Mouse (Mus musculus) liver, adult 10 weeks (tissue): Measurements from ENCODE around the gene Smpdl3b. TPM values are rescaled to one million over a fixed set of nuclear protein-coding genes. Genes with fewer than 3 reads are reported as not detected.

Experiments used
- polyA plus RNA-seq: library from polyadenylated mRNA; stranded (reverse); fragments of 350-450 nt; fragmentation: Illumina TruSeq; extraction: RNeasy Lipid Tissue Mini Kit (QIAGEN cat#74804); gene quantifications from one replicate; pipeline ENCODE4 v1.2.3, GENCODE M21; 2014; ENCODE audit warnings: low read depth, low replicate concordance

Gene Smpdl3b
- polyA plus RNA-seq: not detected

DNA sequence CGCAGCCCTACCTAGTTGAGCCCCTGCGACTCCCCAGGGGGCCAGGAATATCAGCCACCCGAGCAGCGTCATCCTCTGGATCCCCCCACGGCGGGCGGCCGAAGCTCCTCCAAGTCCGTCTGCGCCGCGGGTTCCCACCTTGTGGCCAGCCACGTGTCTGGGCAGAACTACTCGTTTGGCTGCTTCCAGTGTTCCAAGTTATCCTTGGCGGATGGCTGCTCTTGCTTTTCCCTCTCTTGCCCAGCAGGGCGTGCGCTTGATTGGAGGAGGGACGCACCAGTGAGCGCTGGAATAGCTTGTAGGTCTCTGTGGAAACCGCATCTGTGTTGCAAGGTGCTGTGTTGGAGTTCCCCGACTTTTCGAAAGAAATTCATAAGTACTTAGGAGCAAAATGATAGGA is at the start of gene Smpdl3b:
TSS of gene Smpdl3b (minus strand) at position 279 of the 400 bp plus-strand sequence.

DNA sequence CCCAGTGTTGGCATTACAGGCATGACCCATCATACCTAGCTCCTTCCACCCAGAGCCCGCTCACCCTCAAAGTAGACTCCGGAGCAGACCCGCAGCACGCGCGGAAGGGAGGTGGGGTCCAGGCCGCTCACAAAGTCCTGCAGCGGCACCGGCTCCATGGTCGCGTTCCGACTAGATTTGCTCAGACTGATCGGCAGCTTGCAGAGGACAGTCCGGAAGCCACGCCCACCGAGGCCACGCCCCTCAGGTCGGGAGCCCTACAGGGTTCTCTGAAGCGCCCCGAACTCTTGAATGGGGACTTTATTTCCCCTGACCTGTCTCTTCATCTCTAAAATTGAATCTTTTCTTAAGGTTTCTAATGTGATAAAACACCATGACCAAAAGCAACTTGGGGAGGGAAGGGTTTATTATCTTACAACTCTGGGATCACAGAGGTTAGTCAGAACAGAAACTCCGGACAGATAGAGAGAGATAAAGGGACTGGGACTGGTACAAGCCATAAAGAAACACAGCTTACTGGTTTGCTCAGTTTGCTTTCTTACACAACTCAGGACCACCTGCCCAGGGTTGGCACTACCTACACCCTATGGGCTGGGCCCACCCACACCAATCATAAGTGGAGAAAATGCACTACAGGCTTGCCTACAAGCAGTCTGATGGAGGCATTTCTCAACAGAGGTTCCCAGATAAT is 39.3 kb upstream of the Smpdl3b start, which contains the start of gene Themis2:
TSS of gene Themis2 (minus strand) at position 192 of the 691 bp plus-strand sequence.

GRCm38 (mm10) chr4:132767914-132768876 is 11.1 kb upstream of the Smpdl3b start, which contains the start of gene Rpa2:
Rpa2 (plus strand) TSS chr4:132768332.

DNA sequence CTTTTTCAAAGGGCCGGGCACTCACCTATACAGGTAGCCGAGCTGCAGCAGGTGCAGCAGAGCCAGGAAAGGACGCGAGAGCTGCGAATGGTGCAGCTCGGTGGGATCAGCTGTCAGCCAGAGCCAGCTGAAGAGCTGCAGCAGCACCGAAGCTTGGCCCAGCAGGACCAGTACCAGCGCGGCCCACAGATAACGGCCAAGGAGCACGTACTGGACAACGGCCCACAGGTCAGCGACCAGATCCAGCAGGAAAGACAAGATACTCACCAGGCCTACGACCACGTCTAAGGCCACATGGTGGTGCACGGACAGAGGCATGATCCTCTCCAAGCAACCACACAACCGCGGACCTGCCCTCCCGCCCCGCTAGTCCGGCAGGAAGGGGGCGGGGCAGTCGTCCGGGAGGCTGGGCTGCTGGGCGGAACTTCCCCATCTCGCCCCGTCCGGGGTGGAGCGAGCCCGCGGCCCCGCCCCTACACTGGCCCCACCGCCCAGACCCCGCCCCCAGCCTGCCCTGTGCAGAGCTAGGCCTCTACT is 24.8 kb downstream of the Smpdl3b start, which contains the start of gene Xkr8:
TSS of gene Xkr8 (minus strand) at position 399 of the 537 bp plus-strand sequence.

Other genes starting within 250 kb of the Smpdl3b start
- gene Sesn2, start 246.8 kb downstream of the Smpdl3b start, polyA plus RNA-seq: 0.58 TPM
- 61.3 TPM for gene Atpif1, start 223.6 kb downstream of the Smpdl3b start, polyA plus RNA-seq
- gene Dnajc8, start 221.7 kb downstream of the Smpdl3b start, polyA plus RNA-seq: 68.5 TPM
- gene Ptafr, start 193.2 kb downstream of the Smpdl3b start, polyA plus RNA-seq: 0.19 TPM
- gene Eya3, start 118.3 kb downstream of the Smpdl3b start, polyA plus RNA-seq: 9.5 TPM
- 2.4 TPM for gene Xkr8, start 24.7 kb downstream of the Smpdl3b start, polyA plus RNA-seq
- 2.4 TPM for gene Rpa2, start 11.1 kb upstream of the Smpdl3b start, polyA plus RNA-seq
- gene Themis2, start 39.1 kb upstream of the Smpdl3b start, polyA plus RNA-seq: 0.58 TPM
- gene Ppp1r8, start 85.9 kb upstream of the Smpdl3b start, polyA plus RNA-seq: 5.2 TPM
- 33.1 TPM for gene Stx12, start 127.3 kb upstream of the Smpdl3b start, polyA plus RNA-seq
- gene Fam76a, start 165.3 kb upstream of the Smpdl3b start, polyA plus RNA-seq: 10.5 TPM
- 0.72 TPM for gene Fgr, start 216.8 kb upstream of the Smpdl3b start, polyA plus RNA-seq